Mouse (Mus musculus) G1E-ER4 (cell line): ENCODE data around the gene Aars2. TPM values are rescaled to one million over a fixed set of nuclear protein-coding genes. Genes with fewer than 3 reads are reported as not detected.

Source experiments
- GATA1 ChIP-seq: IDR thresholded peaks from one replicate; pipeline ENCODE4 v1.8.0; 2012; ENCODE audit warnings: low read length, inconsistent platforms
- polyA plus RNA-seq: library from polyadenylated mRNA; stranded (reverse); fragments of >175 nt; gene quantifications from 2 replicates; pipeline ENCODE4 v1.2.3, GENCODE M21; 2012

Gene Aars2
- polyA plus RNA-seq, 1 experiment = 45.9 TPM

GRCm38 (mm10) chr17:45488321-45489254, 18.1 kb upstream of the Aars2 start:
- no peak for TF ChIP-seq GATA1

- no peak for TF ChIP-seq GATA1
Observed at GRCm38 (mm10) chr17:45489736-45490135, 16.9 kb upstream of the Aars2 start.

GRCm38 (mm10) chr17:45490532-45491154, 16.0 kb upstream of the Aars2 start:
- TF ChIP-seq GATA1 = no peak

- no peak for TF ChIP-seq GATA1
Observed at GRCm38 (mm10) chr17:45495398-45495797, 11.2 kb upstream of the Aars2 start.

- TF ChIP-seq GATA1 = no peak
Observed at GRCm38 (mm10) chr17:45498397-45498796, 8.2 kb upstream of the Aars2 start.

GRCm38 (mm10) chr17:45499516-45499915, 7.1 kb upstream of the Aars2 start:
- no peak for TF ChIP-seq GATA1

GRCm38 (mm10) chr17:45500981-45501380, 5.7 kb upstream of the Aars2 start:
- TF ChIP-seq GATA1 = no peak

GRCm38 (mm10) chr17:45502324-45502723, 4.3 kb upstream of the Aars2 start:
- no peak for TF ChIP-seq GATA1

GRCm38 (mm10) chr17:45503301-45503973, 3.2 kb upstream of the Aars2 start:
- TF ChIP-seq GATA1 = peak; percentile 13

- no peak for TF ChIP-seq GATA1
Observed at GRCm38 (mm10) chr17:45505941-45506465, 638 bp upstream of the Aars2 start.

- TF ChIP-seq GATA1 = no peak
Observed at GRCm38 (mm10) chr17:45510871-45511270, 4.2 kb downstream of the Aars2 start.

- no peak for TF ChIP-seq GATA1
Observed at GRCm38 (mm10) chr17:45511757-45512156, 5.1 kb downstream of the Aars2 start.

- TF ChIP-seq GATA1 = no peak
Observed at GRCm38 (mm10) chr17:45515204-45515726, 8.6 kb downstream of the Aars2 start.

GRCm38 (mm10) chr17:45515806-45516205, 9.2 kb downstream of the Aars2 start:
- TF ChIP-seq GATA1 = no peak

GRCm38 (mm10) chr17:45516488-45516887, 9.8 kb downstream of the Aars2 start:
- no peak for TF ChIP-seq GATA1

GRCm38 (mm10) chr17:45517135-45517534, 10.5 kb downstream of the Aars2 start:
- no peak for TF ChIP-seq GATA1
